Mouse (Mus musculus): ENCODE results near the gene Flvcr1.
A peak's percentile ranks its signal among the peaks of the same experiment; 100 is the strongest.
"Not testable (repeated sequence)": the region's sequence is repeated elsewhere in the genome, so short reads cannot be mapped to it uniquely, and the experiment has no call there.

Flvcr1 gene

DNA sequence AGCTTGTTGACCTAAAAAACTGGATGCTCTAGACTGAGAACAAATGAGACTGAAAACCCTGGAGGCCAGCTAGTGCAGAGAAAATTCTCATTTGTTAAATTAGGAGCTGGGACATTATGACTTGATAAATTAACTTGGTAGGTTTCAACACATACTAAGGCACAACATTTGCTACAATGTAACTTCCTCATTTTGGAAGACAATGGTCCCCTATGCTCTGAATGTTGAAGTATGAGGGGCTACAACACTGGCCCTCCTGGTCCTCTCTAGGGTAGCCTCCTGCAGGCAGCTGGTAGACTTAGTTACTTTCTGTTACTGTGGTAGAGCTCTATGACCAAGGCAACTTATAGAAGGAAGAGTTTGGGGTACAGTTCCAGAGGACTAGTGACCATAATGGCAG is 15.4 kb upstream of the Flvcr1 start:
- DNase-seq (ENCODE audit: low read depth, low spot score), result no peak

DNA sequence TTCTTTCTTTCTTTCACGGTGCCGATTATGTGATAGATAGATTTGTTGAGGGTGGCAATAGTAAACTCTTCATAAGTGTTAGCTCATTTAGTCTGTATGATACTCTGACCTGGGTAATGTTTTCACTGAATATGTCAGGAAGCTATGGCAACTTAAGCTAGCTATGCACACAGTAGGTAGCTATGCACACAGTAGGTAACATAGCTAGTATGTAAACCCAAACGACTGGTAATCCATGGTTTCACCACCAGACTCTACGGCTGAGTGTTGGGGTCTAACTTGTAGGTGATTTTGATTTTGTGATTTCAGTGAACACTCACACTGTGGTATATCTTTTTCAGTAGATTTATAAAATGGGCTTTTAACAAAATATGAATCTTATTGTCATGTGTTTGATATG is 12.0 kb upstream of the Flvcr1 start:
- no peak for DNase-seq (ENCODE audit: low read depth, low spot score)

DNA sequence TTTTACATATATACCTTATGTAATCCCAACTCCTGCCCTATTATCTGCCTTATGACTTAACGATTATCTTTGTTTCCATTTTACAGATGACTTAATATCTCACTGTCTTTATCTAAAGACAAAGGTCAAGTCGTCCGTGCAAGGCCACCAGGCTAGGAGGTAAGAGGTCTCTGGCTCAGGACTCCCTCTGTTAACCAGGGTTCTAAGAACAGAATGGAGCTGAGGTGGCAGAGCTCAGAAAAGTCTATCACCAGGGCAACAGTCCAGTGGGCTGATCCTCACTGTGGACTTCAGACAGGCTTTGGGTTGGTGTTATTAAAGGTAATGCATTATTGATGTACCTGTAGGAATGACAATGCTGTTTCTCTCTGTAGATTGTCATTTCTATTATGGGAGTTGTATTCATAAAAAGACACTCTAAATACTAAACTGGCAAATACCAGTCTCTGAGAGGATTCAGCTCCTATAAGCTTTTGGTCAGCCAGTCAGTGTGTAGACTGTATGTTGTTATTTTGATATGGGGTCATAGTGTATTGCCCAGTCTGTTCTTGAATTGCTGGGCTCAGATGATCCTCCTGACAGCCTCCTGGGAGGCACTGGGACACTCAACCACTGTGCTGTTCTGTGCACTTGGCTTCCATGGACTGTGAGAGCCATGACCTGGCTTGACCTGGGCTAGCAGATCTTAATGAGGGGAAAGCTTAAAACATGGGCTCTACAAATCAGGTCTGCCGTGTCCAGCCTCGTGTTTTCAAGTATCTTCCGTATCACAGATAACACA is 10.8 kb upstream of the Flvcr1 start, which contains the start of gene Spata45:
TSS of gene Spata45 (plus strand) at position 86 of the 781 bp plus-strand sequence.
- no peak for DNase-seq (ENCODE audit: low read depth, low spot score)

DNA sequence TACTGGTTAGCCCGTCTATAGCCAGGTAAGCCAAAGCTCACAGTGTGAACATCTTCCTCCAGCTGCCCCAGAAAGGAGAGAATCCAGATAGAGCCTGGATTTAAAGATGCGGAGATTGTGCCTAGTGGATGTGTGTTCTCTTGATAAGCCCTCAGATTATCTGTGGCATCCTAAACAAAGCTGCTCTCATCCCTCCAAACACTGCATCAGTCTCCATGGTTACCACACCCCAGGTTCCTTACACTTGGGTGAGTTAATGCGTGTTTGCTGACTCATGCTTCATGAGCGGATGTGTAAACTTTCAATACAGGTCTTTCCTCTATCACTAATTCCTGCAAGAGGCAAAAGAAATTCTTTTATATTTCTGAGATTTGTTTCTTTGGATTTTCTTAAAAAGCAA is 9.7 kb upstream of the Flvcr1 start:
- DNase-seq (ENCODE audit: low read depth, low spot score), result no peak

DNA sequence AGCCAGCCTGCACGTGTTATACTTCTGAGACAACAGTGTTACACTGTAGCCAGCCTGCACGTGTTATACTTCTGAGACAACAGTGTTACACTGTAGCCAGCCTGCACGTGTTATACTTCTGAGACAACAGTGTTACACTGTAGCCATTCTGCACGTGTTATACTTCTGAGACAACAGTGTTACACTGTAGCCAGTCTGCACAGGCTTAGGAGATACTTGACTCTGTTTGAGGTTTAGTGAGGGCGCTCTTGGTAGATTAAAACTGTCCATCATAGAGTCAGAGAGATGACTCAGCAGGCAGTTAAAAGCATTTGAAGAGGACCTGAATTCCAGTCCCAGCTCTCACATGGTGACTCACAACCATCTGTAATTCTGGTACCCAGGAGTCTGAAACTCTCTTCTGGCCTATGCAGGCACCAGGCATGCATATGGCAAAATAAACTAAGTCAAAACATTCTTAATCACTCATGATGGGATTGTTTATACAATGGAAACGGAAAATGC is 5.0 kb upstream of the Flvcr1 start:
- DNase-seq (ENCODE audit: low read depth, low spot score), result not testable (repeated sequence)

DNA sequence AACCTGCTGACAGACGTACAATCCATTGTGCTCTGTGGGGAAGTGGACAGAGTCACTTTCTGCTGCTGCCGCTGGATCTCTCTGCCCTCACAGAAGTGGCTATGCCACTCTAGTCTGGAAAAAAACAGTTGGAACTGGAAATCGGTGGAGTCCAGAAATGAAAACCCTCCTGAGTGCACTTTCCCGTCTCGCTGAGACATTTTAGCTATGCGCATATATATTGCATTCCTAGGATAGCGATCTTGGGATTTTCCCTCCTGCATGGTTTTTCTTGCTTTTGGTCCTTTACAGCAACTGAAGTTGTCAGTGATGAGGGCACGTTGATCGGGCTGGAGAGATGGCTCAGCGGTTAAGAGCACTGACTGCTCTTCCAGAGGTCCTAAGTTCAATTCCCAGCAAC is 4.2 kb upstream of the Flvcr1 start:
- no peak for DNase-seq (ENCODE audit: low read depth, low spot score)

DNA sequence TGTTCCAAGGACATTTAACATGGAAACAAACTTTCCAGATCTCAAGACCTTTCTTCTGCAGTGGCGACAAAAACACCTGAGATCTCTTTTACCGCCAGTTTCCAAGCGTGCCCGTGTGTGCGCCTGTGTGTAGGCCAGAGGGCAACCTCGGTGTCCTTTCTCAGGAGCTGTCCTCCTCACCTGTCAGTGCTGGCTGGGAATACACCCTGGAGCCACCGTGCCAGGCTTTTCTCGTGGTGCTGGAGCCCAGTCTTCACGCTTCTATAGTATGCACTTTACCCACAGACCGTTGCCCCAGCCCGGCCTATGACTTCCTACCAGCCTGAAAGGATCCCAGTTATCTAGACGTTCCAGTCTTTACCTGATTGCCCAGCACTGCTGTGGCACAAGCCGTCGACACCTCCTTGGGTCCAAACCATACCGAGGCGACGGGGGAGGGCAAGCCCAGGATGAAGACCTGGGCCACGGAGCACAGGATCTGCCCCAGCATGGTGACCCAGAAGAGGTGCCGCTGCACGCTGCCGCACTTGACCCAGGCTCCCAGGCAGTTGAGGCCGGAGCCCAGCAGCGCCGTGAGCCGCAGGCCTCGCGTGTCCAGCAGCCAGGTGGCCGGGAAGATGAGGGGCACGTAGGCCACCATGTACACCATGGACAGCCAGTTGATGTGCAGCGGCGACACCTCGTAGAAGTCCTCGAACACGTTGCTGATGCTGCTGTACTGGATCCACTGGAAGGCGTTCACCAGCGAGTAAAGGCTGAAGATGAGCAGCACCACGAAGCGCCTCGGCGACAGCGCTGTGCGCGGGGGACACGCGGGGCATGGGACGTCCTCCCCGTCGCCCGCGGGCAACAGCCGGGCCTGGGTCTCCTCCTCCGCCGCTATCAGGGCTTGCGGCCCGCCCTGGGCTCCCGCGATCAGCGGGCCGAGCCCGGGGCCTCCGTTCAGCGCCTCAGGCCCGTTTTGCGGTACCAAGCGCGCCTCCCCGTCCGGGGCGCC is 644 bp downstream of the Flvcr1 start:
- DNase-seq (ENCODE audit: low read depth, low spot score), result no peak

DNA sequence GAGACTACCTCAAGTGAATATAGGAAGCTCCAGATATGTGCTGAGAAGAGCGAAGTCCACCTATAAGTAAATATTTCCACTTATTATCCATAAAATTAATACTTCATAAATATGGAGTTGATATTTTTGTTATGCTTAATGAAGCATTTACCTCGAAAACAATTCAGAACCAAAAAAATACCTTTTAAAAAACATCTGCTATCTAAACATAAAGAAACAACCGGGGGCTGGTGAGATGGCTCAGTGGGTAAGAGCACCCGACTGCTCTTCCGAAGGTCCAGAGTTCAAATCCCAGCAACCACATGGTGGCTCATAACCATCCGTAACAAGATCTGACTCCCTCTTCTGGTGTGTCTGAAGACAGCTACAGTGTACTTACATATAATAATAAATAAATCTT is 2.2 kb downstream of the Flvcr1 start:
- not testable (repeated sequence) for DNase-seq (ENCODE audit: low read depth, low spot score)

DNA sequence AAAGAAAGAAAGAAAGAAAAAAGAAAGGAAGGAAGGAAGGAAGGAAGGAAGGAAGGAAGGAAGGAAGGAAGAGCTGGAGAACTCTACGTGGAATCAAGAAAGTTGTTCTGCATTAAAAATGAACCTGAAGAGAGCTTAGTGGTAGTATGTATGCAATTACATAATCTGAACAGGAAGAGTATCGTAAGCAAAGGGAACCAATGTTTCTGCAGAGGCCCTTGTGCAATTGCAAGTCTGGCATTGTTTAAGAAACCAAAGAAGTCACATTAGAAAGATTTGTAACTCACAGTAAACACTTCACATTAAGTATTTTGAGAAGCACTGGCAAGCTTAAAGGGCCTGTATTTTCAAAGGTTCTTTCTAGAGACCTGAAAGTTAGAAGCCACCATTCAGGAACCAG is 2.8 kb downstream of the Flvcr1 start:
- no peak for DNase-seq (ENCODE audit: low read depth, low spot score)

DNA sequence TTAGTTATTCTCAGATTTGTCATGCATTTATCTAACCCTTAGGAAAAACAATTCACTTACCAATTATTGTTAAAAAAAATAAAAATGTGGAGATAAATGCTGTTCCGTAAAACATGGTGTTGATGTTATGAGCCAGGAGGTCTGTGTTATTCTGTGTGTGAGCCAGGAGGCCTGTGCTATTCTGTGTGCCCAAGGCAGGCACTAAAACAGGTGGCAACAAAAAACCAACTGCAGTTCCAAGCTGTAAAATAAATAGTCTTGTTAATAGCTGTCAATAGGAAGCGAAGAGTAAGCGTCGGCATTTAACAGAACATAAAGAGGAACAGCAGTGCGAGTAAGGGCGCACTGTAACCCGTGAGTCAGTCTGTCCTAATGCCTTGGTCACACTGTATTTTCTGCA is 4.9 kb downstream of the Flvcr1 start:
- no peak for DNase-seq (ENCODE audit: low read depth, low spot score)

DNA sequence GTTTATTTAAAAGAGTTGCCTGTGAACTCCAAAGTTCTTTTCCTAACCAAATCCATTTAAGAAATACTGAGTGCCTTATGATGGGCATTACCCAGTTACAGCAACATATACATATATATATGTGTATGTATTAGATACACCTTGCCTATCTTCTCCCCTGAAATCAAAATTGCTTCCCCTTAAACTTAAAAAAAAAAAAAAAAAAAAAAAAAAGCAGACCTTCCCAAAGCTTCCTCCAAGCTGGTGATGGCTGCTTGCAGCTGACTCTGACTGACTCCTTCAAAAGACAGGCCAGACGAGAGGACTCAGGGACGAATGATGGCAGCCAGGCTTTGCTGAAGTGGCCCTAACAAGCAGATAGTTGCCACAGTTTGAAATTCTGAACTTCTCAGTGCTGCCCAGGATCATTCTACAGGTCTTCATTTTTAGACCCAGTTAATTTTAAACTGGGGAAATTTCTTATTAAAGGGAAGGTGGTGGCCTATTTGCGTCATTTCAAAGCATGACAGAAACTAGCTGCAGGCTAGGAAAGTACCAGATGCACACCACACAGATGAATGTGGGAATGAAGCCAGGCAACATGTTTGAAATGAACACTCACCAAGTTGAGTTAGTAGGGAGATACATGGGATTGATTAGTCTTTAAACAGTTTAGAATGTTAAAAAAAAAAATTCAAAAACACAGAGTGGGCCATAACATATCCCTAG is 5.6 kb downstream of the Flvcr1 start:
- no peak for DNase-seq (ENCODE audit: low read depth, low spot score)

DNA sequence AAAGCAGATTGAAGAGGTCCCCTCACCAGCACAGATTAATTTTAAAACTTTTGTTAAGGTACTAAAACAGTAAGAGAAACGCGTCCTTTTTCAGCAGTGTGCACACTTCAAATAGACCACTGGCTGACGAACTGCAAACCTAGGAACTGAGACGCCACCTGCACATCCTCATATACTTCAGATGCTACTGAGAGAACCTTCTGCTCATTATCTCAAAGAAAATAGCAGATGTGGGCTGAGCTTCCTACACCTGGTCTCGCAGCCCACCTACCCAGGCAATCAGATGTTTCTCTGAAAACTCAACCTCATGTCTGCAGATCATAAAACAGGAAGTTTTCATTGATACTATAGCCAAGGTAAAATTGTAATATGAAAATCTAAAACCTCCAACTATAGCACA is 6.2 kb downstream of the Flvcr1 start:
- DNase-seq (ENCODE audit: low read depth, low spot score), result no peak

DNA sequence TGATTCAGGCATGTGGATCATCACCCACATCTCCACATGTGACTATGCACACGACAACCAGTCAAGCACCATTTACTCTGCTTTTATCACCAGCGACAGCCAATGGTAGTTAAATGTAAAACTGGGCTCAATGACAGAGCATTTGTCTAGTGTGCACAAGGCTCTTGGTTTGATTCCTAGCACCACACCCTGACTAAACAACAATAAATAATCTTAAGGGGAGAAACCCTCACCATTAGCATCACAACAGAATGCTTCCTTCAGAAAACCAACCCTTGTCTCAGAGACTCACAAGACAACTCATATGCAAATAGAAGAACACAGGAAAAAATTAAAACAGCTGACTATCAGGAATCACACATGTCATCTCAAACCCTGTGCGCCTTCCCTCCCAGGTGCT is 11.7 kb downstream of the Flvcr1 start:
- DNase-seq (ENCODE audit: low read depth, low spot score), result no peak

DNA sequence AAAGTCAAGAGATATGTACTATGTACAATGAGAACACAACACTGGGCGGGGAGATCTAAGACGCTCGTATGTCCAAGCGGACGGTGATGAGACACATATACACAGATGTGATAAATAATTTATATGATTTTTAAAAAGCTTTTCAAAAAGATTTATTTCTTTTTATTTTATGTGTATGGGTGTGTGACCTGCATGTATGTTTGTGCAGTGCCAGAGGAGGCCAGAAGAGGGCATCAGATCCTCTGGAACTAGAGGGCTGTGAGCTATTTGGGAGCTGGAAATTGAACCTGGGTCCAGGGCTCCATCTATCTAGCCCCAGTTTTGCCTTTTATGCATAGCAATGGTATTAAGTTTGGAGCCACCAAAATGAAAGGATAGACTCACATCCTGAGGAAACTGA is 17.3 kb downstream of the Flvcr1 start:
- no peak for DNase-seq (ENCODE audit: low read depth, low spot score)

DNA sequence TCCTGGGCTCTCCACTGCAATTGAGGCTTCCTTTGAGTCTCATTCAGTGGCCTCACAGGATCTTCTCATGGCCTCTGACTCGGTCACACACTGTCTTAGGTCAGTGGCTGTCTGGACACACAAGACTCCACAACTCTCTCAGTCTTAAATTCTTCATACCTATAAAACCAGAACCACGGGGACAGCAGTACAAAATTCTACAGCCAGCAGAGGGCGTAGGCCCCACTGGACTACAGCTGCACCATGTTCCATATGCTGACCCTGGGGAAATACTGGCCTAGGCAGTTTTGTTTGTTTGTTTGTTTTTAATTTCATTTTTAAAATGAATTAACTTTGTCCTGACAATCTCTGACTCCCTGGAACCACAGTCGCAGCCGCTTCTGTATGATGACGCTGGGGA is 23.8 kb downstream of the Flvcr1 start:
- DNase-seq (ENCODE audit: low read depth, low spot score), result peak; percentile 9

DNA sequence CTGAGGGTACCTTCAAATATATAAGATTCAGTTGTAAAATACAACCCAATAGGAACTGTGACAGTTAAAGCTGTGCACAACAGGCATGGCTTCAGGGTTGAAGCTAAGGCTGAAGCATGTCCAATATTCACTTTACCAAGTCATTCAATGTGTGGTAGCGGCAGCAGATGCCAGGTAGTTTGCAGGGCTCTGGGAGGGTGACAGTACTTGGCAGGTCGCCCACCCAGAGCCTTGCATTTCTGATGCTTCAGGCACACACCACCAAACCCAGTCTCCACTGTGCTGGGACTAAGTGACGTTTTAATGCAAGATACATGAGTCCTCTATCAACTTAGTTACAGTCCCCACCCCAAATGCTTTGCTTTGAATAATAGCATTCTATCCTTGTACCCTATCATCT is 25.3 kb downstream of the Flvcr1 start:
- DNase-seq (ENCODE audit: low read depth, low spot score), result no peak

DNA sequence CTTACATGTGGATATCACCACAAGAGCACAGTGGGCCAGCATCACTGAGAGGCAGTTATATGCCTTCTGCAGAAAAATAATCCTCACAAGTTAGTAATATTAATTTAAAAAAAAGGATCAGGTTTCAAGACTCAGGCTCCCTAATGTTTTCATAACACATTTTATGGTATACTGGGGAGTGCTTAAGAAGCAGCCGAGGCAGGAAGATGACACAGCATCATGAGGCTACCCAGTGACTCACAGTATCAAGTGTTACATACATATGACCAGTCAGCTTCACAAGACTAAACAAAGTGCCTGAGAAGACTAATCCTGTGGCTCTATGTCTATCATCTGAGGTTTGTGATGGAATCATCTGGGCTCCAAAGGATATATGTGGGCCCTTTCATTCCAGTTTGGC is 27.9 kb downstream of the Flvcr1 start:
- no peak for DNase-seq (ENCODE audit: low read depth, low spot score)

DNA sequence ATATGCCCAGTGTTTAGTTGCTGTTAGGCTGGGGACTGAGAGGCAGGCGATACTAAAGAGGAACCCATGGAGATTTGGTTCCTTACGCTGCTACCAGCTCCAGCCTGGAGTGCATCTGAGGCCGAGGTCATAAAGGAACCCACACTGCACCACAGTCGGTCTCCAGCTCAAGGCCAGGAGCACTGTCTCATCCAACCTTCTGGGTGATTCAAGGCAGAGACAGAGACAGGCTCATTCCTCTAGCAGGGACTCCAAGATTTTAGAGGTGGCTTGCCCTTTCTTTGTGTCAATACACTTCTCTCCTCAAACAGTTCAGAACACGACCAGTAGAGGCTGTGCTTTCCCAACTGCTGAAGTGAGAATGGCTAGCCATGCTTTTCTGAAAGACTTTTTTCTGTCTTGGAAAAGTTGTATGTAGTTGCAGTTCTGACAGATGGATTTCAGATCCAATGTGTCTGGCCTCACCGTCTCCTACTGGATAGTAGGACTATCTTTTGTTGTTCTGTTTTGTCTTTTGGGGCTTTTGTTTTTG is 29.5 kb downstream of the Flvcr1 start:
- DNase-seq (ENCODE audit: low read depth, low spot score), result no peak

DNA sequence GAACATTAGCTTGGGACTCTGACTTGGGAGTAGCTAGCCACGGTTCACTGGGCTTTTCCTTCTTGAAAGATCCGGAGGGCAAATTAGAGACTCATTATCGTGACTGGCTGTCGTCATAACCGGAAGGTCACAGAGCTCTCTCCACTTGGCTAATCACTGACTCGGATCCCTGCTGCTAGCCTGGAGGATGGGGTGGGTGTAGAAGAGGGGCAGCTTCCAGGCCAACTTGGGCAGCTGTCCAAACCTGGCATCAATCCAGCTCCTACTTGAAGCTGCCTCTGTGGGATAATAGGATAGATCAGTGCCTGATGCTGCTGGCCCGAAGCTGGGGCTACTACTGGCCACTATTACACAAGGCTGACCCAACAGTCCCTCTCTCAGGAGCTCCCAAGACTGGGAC is 30.4 kb downstream of the Flvcr1 start:
- no peak for DNase-seq (ENCODE audit: low read depth, low spot score)

DNA sequence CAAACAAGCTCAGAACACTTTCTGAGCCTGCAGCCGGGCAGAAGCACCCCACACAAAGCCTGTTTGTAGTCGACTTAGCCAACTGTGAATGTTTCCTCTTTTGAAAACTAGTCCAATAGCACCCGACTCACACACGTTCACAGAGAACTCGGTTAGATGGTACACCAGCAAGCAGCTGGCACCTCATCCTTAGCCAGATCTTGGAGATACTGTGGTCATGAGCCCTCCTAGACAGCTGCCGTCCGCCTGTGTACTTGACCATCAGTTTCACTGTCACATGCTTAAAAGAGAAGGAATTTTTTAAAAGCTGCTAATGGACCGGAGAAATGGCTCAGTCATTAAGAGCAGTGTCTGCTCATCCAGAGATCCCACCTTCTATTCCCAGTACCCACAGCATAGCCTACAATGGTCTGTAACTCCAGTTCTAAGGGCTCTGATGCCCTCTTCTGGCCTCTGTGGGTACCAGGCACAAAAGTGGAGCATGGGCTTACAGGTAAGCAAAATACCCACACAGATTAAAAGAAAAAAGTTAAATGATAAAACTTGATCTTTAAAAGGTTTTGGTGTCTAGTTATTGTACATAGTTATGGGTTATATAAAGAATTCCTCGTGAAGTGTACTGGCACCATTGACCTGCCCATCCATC is 36.4 kb downstream of the Flvcr1 start:
- DNase-seq (ENCODE audit: low read depth, low spot score), result no peak

DNA sequence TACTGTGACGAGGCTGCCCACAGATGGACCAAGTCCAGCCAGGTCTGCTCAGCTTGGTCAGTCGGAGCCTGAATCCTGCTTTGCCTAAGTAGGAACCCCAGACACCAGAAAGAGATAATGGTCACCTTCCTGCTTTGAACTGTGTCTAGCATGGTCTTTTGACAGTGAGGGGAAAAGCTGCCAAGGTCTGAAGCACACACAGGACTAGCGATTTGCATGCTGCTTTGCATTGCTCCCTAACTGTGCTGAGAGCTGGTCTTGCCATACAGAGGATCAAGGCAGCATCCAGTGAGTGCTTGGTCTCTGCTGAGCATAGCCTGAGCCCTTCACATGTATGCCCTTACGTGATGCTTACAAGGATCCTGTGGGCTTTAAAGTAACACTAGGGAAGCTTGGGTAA is 44.5 kb downstream of the Flvcr1 start:
- DNase-seq (ENCODE audit: low read depth, low spot score), result no peak

Data from CD4-positive helper T cell, adult 2 months (primary cell).